Mouse (Mus musculus): ENCODE results near the gene Rnase9.
"Not testable (repeated sequence)": the region's sequence is repeated elsewhere in the genome, so short reads cannot be mapped to it uniquely, and the experiment has no call there.

DNA sequence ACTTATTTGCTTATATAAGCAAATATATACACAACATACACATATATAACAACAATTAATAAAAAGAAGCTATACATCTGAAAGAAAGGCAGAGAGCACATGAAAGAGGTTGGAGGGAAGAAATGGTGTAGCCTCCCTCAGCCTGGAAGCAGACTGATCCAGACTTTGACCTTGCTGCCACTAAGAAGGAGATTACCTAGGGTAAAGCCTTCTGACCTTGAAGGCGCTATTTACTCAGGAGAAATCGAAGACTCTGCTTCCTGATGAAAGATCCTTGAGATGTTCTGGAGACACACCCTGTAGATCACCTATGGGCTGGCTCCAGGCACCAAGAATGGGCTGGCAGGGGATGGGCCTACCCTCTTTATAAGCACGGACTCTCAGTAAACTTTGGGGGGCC is 26.9 kb downstream of the Rnase9 start:
- not testable (repeated sequence) for TF ChIP-seq POLR2A (IDR thresholded peaks at IDR 0.05; ENCODE audit: insufficient read depth, low read length); EP300 (IDR thresholded peaks at IDR 0.05; ENCODE audit: insufficient read depth, low read depth, low read length); CTCF (IDR thresholded peaks at IDR 0.05; ENCODE audit: low read depth, low read length)

Measured in ES-Bruce4 (cell line).